Mouse (Mus musculus) G1E (cell line): ENCODE results near the gene Cd3e.

Experiments used
- CTCF ChIP-seq: IDR thresholded peaks from 2 replicates; pipeline ENCODE4 v1.5.1; 2012; ENCODE audit warnings: low read depth, low read length, inconsistent platforms, mixed read lengths
- GATA1 ChIP-seq: IDR thresholded peaks from 2 replicates; pipeline ENCODE4 v1.6.1; 2012; ENCODE audit warnings: borderline replicate concordance, low read length, inconsistent platforms, mixed read lengths
- POLR2AphosphoS5 ChIP-seq: IDR thresholded peaks from 2 replicates; pipeline ENCODE4 v1.6.1; 2012; ENCODE audit warnings: low read depth, low read length, inconsistent platforms; ENCODE audit not compliant: insufficient replicate concordance
- TAL1 ChIP-seq: conservative IDR thresholded peaks from 2 replicates; pipeline ENCODE4 v1.6.1; 2012; ENCODE audit warnings: low read depth, low read length, inconsistent platforms, mixed read lengths

DNA sequence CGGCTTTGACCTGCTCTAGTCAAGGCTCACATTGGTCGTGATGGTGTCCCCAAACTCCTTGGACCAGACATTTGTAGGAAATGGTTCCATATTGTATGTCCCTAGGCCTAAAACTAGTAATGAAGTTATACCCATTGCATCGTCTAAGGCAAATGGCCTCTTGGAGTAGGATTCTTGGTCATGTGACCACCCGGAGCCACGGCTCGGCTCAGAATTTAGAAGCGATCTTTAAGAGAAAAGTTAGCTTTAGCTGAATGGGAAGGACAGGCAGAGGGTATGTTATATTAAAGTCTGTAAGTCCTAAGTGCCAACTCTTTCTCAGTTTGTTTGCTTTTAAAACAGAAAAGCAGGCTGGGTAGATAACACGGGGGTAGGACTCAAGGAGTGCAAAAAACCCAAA lies 27.3 kb downstream of the Cd3e start:
- TF ChIP-seq POLR2AphosphoS5 (no peak), TAL1 (no peak), CTCF (no peak), GATA1 (no peak)
